Mouse (Mus musculus) stomach, postnatal 0 days (tissue): ENCODE measurements around the gene Arhgap24. TPM values are rescaled to one million over a fixed set of nuclear protein-coding genes. Genes with fewer than 3 reads are reported as not detected.
A peak's percentile ranks its signal among the peaks of the same experiment; 100 is the strongest.

Source experiments
- ATAC-seq: fragments of 200-750 bp; cut with Nextera tagmentation; 2 replicates; pipeline ENCODE4 v1.8.0; 2017; ENCODE audit not compliant: low FRiP score, low TSS enrichment
- DNase-seq: peaks from one replicate; pipeline ENCODE4 v3.0.0-alpha.2; 2016; ENCODE audit warnings: low spot score
- H3K27ac ChIP-seq: fragments of 300-500 bp; sonication (generic); replicated peaks from 2 replicates; pipeline ENCODE4 v1.5.1; 2014; ENCODE audit warnings: mild to moderate bottlenecking, control low read depth
- H3K27me3 ChIP-seq: fragments of 300-500 bp; sonication (generic); 2 replicates; pipeline ENCODE4 v1.6.1; 2014; ENCODE audit warnings: low read length; ENCODE audit not compliant: control insufficient read depth, insufficient read depth
- H3K36me3 ChIP-seq: fragments of 300-500 bp; sonication (generic); 2 replicates; pipeline ENCODE4 v1.6.1; 2014; ENCODE audit warnings: low read length, mixed read lengths; ENCODE audit not compliant: control insufficient read depth, insufficient read depth
- H3K4me1 ChIP-seq: fragments of 300-500 bp; sonication (generic); replicated peaks from 2 replicates; pipeline ENCODE4 v1.6.1; 2014; ENCODE audit warnings: antibody characterized with exemption; ENCODE audit not compliant: control insufficient read depth, insufficient read depth
- H3K4me2 ChIP-seq: fragments of 300-500 bp; sonication (generic); replicated peaks from 2 replicates; pipeline ENCODE4 v1.6.1; 2014; ENCODE audit warnings: low read depth, mild to moderate bottlenecking, control low read depth, moderate library complexity
- H3K4me3 ChIP-seq: fragments of 300-500 bp; sonication (generic); 2 replicates; pipeline ENCODE4 v1.5.1; 2014; ENCODE audit warnings: low read depth, low read length, control low read depth
- H3K9ac ChIP-seq: fragments of 300-500 bp; sonication (generic); 2 replicates; pipeline ENCODE4 v1.6.1; 2014; ENCODE audit warnings: mild to moderate bottlenecking, low read length, control low read depth, mixed read lengths
- H3K9me3 ChIP-seq: fragments of 300-500 bp; sonication (generic); 2 replicates; pipeline ENCODE4 v1.6.1; 2016; ENCODE audit warnings: low read length; ENCODE audit not compliant: control insufficient read depth
- CTCF ChIP-seq: IDR thresholded peaks from 2 replicates; pipeline ENCODE4 v1.5.1; 2016; ENCODE audit warnings: antibody characterized with exemption, low read depth, mild to moderate bottlenecking, moderate library complexity
- EP300 ChIP-seq: optimal IDR thresholded peaks from 2 replicates; pipeline ENCODE3; 2016; ENCODE audit warnings: antibody characterized with exemption
- WGBS: fragments of 180-500 bp; shearing (Covaris S2); extraction: QIAGEN DNeasy Blood & Tissue Kit; methylation state at CpG from one replicate; pipeline ENCODE4 v1.1.7; 2014; 5-methylcytosine and 5-hydroxymethylcytosine counted together
- polyA plus RNA-seq: library from polyadenylated mRNA; unstranded; fragments of >200 nt; fragmentation: Nextera tagmentation; extraction: Ambion mirVana; gene quantifications from 2 replicates; pipeline ENCODE4 v1.2.1, GENCODE M21; 2015

Arhgap24 gene
- polyA plus RNA-seq, 1 experiment from 2014 or later: 24.5 TPM

GRCm38 (mm10) chr5:102593058-102593457 is 111.9 kb downstream of the Arhgap24 start:
- DNase-seq (no peak), ATAC-seq (no peak)
- H3K9me3 ChIP-seq: no peaks in the 10 kb centered on the region
- no peaks in the 10 kb centered on the region for H3K27me3 ChIP-seq
- no peak overlapping the region for H3K4me2 ChIP-seq
- H3K27ac ChIP-seq: no peak overlapping the region
- no peak overlapping the region for H3K4me3 ChIP-seq
- no peak for TF ChIP-seq CTCF
- no peaks in the 10 kb centered on the region for H3K4me1 ChIP-seq
- no peak overlapping the region for H3K9ac ChIP-seq
- H3K36me3 ChIP-seq: no peaks in the 10 kb centered on the region
- WGBS: 80% methylated on average over 2 of the region's 2 CpGs

GRCm38 (mm10) chr5:102599102-102599501 is 117.9 kb downstream of the Arhgap24 start:
- TF ChIP-seq EP300 (no peak), CTCF (no peak)
- Histone ChIP-seq H3K27ac (no peak overlapping the region), H3K36me3 (no peaks in the 10 kb centered on the region), H3K4me1 (no peaks in the 10 kb centered on the region), H3K4me2 (no peak overlapping the region), H3K9ac (no peak overlapping the region), H3K4me3 (no peak overlapping the region), H3K9me3 (no peaks in the 10 kb centered on the region), H3K27me3 (no peaks in the 10 kb centered on the region)
- no peak for DNase-seq
- WGBS: 48% methylated on average over 1 of the region's 1 CpGs
- ATAC-seq: no peak

- WGBS: 75% methylated on average over 3 of the region's 3 CpGs
These were observed 132.4 kb downstream of the Arhgap24 start for GRCm38 (mm10) chr5:102613571-102613970.

GRCm38 (mm10) chr5:102614081-102614480 is 132.9 kb downstream of the Arhgap24 start:
- no peak overlapping the region for H3K4me3 ChIP-seq
- DNase-seq (peak; percentile 26), ATAC-seq (peak; percentile 49; the same call in 1 of the 2 replicates)
- 83% methylated on average over 2 of the region's 2 CpGs for WGBS
- no peaks in the 10 kb centered on the region for H3K4me1 ChIP-seq
- H3K9me3 ChIP-seq: no peaks in the 10 kb centered on the region
- no peak overlapping the region for H3K9ac ChIP-seq
- no peaks in the 10 kb centered on the region for H3K27me3 ChIP-seq
- no peaks in the 10 kb centered on the region for H3K36me3 ChIP-seq
- H3K27ac ChIP-seq: 0 out of 2 replicates have a peak overlapping the region, but pooled peaks have one; percentile 13
- no peak for TF ChIP-seq EP300
- no peak for TF ChIP-seq CTCF
- no peak overlapping the region for H3K4me2 ChIP-seq

More at GRCm38 (mm10) chr5:102613571-102613970, 132.4 kb downstream of the Arhgap24 start:
- H3K4me1 ChIP-seq: no peaks in the 10 kb centered on the region
- no peaks in the 10 kb centered on the region for H3K9me3 ChIP-seq
- H3K27me3 ChIP-seq: no peaks in the 10 kb centered on the region
- DNase-seq (no peak), ATAC-seq (no peak)
- no peak overlapping the region for H3K9ac ChIP-seq
- H3K4me2 ChIP-seq: no peak overlapping the region
- no peaks in the 10 kb centered on the region for H3K36me3 ChIP-seq
- TF ChIP-seq EP300 (no peak), CTCF (no peak)
- no peak overlapping the region for H3K4me3 ChIP-seq
- H3K27ac ChIP-seq: no peak overlapping the region

DNA sequence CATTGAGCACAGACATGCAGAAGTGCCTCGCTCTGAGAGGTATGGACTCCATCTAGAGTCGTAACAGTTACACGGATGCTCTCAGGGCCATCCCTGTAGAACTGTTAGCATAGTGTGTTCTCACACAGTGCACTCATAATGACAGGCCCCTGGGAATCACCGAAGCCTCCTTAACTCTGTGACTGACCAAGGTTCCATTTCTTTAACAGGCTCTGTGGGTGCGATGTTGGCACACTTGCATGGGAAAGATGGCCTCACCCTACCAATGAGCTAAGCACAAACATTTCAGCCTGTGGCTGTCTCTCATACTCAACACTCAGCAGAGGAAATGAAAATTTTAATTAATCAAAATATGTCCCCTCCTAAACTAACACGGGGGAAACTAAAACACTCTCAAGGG is 134.1 kb downstream of the Arhgap24 start:
- H3K9ac ChIP-seq: no peak overlapping the region
- no peak overlapping the region for H3K4me3 ChIP-seq
- H3K4me2 ChIP-seq: no peak overlapping the region
- TF ChIP-seq CTCF (no peak), EP300 (no peak)
- H3K36me3 ChIP-seq: no peaks in the 10 kb centered on the region
- H3K27me3 ChIP-seq: no peaks in the 10 kb centered on the region
- 88% methylated on average over 6 of the region's 6 CpGs for WGBS
- H3K4me1 ChIP-seq: no peaks in the 10 kb centered on the region
- no peaks in the 10 kb centered on the region for H3K9me3 ChIP-seq
- DNase-seq: no peak
- no peak overlapping the region for H3K27ac ChIP-seq
- no peak for ATAC-seq

DNA sequence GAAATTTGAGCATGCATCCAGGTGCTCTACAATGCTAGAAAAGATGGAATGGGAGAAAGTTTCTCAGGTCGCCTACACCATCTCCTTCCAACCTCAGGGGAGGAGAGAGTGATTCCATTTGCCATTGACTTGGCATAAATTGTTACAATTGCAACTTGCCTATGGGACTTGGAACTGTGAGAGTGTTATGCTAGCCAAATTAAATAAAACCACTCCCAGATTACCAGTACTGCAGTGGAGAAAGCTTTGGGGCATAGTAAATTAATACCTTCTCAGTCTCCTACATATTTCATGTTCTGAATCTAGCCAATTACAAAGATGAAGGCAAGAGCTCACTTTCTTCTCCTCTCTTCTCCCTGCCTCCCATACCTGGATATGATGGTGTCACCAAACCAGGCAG is 139.8 kb downstream of the Arhgap24 start:
- no peaks in the 10 kb centered on the region for H3K9me3 ChIP-seq
- no peak overlapping the region for H3K4me3 ChIP-seq
- H3K4me2 ChIP-seq: no peak overlapping the region
- no peak overlapping the region for H3K9ac ChIP-seq
- TF ChIP-seq EP300 (no peak), CTCF (no peak)
- no peak for ATAC-seq
- no peaks in the 10 kb centered on the region for H3K4me1 ChIP-seq
- WGBS: 85% methylated on average over 1 of the region's 1 CpGs
- no peaks in the 10 kb centered on the region for H3K27me3 ChIP-seq
- no peak overlapping the region for H3K27ac ChIP-seq
- no peak for DNase-seq
- no peaks in the 10 kb centered on the region for H3K36me3 ChIP-seq
